Mouse (Mus musculus): Measurements from ENCODE around the gene Grk5. TPM values are rescaled to one million over a fixed set of nuclear protein-coding genes. Genes with fewer than 3 reads are reported as not detected.

The Grk5 gene
- polyA plus RNA-seq, 1 experiment from 2014 or later, result 2.3 TPM

DNA sequence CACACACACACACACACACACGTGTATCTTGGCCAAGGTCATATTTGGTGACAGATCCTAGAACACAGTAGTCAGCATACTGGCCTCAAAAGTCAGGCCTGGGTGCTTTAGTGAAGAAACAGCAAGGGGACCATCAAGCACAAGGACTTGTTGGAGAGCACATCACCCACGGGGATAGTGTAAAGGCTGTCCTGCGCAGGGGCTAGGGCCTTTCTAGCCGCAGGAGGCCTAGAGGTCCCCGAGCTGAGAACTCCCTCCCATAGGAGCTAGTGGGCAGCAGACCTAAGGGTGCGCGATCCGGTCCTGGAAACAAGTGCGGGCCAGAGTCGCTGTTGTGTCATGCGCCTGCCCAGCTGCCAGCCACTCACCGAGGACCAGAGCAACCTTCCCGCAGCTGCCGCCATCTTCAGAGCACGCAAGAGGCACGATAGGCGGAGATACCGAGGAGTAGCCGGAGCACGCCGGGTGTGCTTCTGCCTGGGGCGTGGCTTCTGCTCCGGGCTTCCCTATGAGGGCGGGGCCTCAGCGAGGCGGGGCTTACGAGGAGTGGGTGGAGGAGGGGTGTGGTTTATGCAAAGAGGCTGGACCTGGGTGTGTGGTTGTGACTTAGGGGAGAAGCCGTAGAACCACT, 15.4 kb upstream of the Grk5 start, which contains the start of gene Prdx3:
Prdx3 (minus strand) TSS at position 493 of the 631 bp plus-strand sequence.
- 0% methylated on average over 28 of the region's 28 CpGs for WGBS

DNA sequence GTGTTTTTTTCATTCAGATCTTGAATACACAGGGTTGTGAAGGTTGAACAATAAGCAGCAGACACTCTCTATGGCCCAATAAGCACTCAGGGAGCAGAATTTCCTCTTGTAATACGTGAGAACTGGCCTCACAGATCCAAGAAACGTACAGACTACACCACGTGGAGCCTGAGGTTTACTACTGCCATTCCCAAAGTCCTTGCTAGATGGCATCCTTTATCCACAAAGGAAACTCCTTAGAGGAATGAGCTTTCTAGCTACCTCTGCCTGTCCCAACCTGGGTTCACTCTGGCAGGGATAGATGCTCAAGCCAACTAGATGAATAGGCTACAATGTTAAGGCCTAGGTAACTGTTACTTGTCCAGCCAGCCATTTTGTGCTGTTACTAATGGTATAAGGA, 6.4 kb upstream of the Grk5 start:
- no peak overlapping the region for H3K9ac ChIP-seq (ENCODE audit: low read depth, low read length)
- H3K4me2 ChIP-seq (ENCODE audit: low read length), result no peak overlapping the region
- no peak overlapping the region for H3K4me3 ChIP-seq (ENCODE audit: low read depth, low read length)
- 0 out of 2 replicates have a peak, but pooled peaks have one; percentile 48 for ATAC-seq
- H3K4me1 ChIP-seq (ENCODE audit: control insufficient read depth, insufficient read depth, low read length), result no peaks in the 10 kb centered on the region
- no peaks in the 10 kb centered on the region for H3K9me3 ChIP-seq (replicated peaks; ENCODE audit: control insufficient read depth, low read length, poor library complexity, severe bottlenecking)
- 4% methylated on average over 3 of the region's 3 CpGs for WGBS
- no peaks in the 10 kb centered on the region for H3K36me3 ChIP-seq (ENCODE audit: control insufficient read depth, insufficient read depth, low read length)
- H3K27ac ChIP-seq (ENCODE audit: low read length), result no peak overlapping the region
- no peaks in the 10 kb centered on the region for H3K27me3 ChIP-seq (ENCODE audit: control insufficient read depth, insufficient read depth, low read depth, low read length)

More for the DNA sequence above, 15.4 kb upstream of the Grk5 start, which contains the start of gene Prdx3:
- peak within 1 kb of the TSS; percentile 78 for H3K9ac ChIP-seq (ENCODE audit: low read depth, low read length)
- H3K36me3 ChIP-seq (ENCODE audit: control insufficient read depth, insufficient read depth, low read length), result peaks cover 2% of the 10 kb centered on the region; the same call in 1 of the 2 replicates
- H3K9me3 ChIP-seq (replicated peaks; ENCODE audit: control insufficient read depth, low read length, poor library complexity, severe bottlenecking), result no peaks in the 10 kb centered on the region
- H3K4me3 ChIP-seq (ENCODE audit: low read depth, low read length), result peak within 1 kb of the TSS; percentile 54
- peak; percentile 98 for ATAC-seq
- no peaks in the 10 kb centered on the region for H3K27me3 ChIP-seq (ENCODE audit: control insufficient read depth, insufficient read depth, low read depth, low read length)
- peak within 1 kb of the TSS; percentile 70 for H3K4me2 ChIP-seq (ENCODE audit: low read length)
- H3K4me1 ChIP-seq (ENCODE audit: control insufficient read depth, insufficient read depth, low read length), result peaks cover 4% of the 10 kb centered on the region; the same call in 1 of the 2 replicates
- H3K27ac ChIP-seq (ENCODE audit: low read length), result peak within 1 kb of the TSS; percentile 80

- ATAC-seq, result no peak
- H3K4me2 ChIP-seq (ENCODE audit: low read length), result no peak overlapping the region
- H3K4me3 ChIP-seq (ENCODE audit: low read depth, low read length), result no peak overlapping the region
- H3K27ac ChIP-seq (ENCODE audit: low read length), result no peak overlapping the region
- 83% methylated on average over 2 of the region's 2 CpGs for WGBS
- H3K4me1 ChIP-seq (ENCODE audit: control insufficient read depth, insufficient read depth, low read length), result peaks cover 20% of the 10 kb centered on the region
- H3K27me3 ChIP-seq (ENCODE audit: control insufficient read depth, insufficient read depth, low read depth, low read length), result no peaks in the 10 kb centered on the region
- H3K9me3 ChIP-seq (replicated peaks; ENCODE audit: control insufficient read depth, low read length, poor library complexity, severe bottlenecking), result no peaks in the 10 kb centered on the region
- H3K9ac ChIP-seq (ENCODE audit: low read depth, low read length), result no peak overlapping the region
- H3K36me3 ChIP-seq (ENCODE audit: control insufficient read depth, insufficient read depth, low read length), result no peaks in the 10 kb centered on the region
These were observed 1.9 kb upstream of the Grk5 start for GRCm38 (mm10) chr19:60887637-60888036.

DNA sequence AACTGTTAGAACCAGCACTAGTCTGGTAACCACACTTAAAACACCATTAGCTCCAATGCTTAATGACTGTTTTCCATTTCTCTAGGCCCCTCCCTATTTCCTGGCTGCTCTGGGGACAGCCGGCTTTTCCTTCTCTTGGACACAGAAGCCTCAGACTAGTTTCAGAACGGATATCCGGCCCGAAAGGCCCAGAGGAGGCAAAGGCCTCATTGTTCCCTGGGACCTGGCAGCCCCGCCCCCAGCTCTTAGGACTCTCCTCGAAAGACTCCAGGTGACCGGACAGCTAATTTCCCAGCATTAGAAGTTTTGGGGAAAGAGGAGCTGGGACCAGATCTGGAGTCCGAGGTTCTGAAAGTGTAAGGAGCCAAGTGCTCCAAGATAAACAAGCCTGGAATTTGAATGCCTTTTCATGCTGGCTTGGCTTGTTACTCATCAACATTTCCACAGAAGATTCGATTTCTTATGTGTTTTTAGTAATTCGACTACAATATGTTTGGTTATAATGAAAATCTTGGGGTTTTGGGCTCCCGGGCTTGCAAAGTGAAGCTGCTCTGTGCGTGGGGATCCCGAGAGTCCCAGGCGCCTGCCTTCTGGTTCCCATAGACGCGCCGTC, 342 bp upstream of the Grk5 start:
- ATAC-seq, result no peak
- H3K9me3 ChIP-seq (replicated peaks; ENCODE audit: control insufficient read depth, low read length, poor library complexity, severe bottlenecking), result no peaks in the 10 kb centered on the region
- peak overlapping the region; percentile 72 for H3K4me2 ChIP-seq (ENCODE audit: low read length)
- peaks cover 20% of the 10 kb centered on the region for H3K4me1 ChIP-seq (ENCODE audit: control insufficient read depth, insufficient read depth, low read length)
- no peaks in the 10 kb centered on the region for H3K27me3 ChIP-seq (ENCODE audit: control insufficient read depth, insufficient read depth, low read depth, low read length)
- no peaks in the 10 kb centered on the region for H3K36me3 ChIP-seq (ENCODE audit: control insufficient read depth, insufficient read depth, low read length)
- peak overlapping the region; percentile 79 for H3K9ac ChIP-seq (ENCODE audit: low read depth, low read length)
- WGBS, result 4% methylated on average over 17 of the region's 17 CpGs
- H3K4me3 ChIP-seq (ENCODE audit: low read depth, low read length), result peak overlapping the region; percentile 82
- peak overlapping the region; percentile 93 for H3K27ac ChIP-seq (ENCODE audit: low read length)

DNA sequence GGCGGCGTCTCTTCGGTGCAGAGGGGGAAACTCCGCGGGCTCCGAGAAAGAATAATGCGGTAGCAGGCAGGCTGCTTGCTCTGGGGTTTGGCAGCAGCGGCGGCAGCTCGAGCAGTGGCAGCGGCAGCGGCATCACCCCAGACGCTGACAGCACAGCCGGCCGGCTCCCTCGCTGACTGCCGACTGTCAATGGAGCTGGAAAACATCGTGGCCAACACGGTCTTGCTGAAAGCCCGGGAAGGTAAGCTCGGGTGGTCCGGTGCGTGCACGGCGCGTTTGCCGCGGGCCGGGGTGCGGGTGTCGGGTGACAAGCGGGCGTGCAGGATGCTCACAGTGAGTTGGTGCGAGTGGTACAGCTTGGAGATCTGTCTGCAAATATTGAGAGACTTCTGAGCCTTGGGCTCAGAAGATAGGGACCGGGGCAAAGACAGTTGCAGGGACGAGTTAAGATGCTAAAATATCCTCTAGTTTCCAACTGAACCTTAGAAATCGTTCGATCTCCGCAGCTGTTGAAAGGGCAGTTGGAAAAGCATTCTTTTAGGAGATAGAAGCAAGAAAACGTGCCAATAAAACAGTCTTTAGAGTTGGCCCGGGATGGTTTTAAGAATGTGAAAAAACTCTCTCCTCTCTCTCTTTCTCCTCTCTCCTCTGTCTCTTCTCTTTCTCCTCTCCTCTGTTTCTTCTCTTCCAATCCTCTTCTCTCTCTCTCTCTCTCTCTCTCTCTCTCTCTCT, 1.0 kb downstream of the Grk5 start:
- Histone ChIP-seq H3K9ac (ENCODE audit: low read depth, low read length) (peak overlapping the region; percentile 79), H3K27me3 (ENCODE audit: control insufficient read depth, insufficient read depth, low read depth, low read length) (no peaks in the 10 kb centered on the region), H3K4me2 (ENCODE audit: low read length) (peak overlapping the region; percentile 72), H3K36me3 (ENCODE audit: control insufficient read depth, insufficient read depth, low read length) (no peaks in the 10 kb centered on the region), H3K4me1 (ENCODE audit: control insufficient read depth, insufficient read depth, low read length) (peaks cover 20% of the 10 kb centered on the region), H3K4me3 (ENCODE audit: low read depth, low read length) (peak overlapping the region; percentile 82), H3K27ac (ENCODE audit: low read length) (peak overlapping the region; percentile 93), H3K9me3 (replicated peaks; ENCODE audit: control insufficient read depth, low read length, poor library complexity, severe bottlenecking) (no peaks in the 10 kb centered on the region)
- peak; percentile 83 for ATAC-seq
- WGBS, result under 1% methylated on average over 41 of the region's 41 CpGs

DNA sequence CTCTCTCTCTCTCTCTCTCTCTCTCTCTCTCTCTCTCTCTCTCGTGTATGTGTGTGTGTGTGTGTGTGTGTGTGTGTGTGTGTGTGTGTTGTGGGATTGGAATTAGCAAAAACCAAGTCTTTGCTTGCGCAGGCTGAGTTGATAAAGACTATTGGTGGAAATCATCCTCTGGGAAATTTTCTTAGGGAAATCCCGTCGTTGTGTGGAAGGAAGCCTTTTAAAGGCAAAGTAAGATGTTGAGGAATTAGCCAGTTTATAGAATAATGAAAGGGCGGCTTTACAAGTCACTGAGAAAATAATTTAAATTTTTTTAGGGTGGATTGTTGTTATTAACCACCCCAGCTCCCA, 1.5 kb downstream of the Grk5 start:
- 3% methylated on average over 4 of the region's 5 CpGs for WGBS
- H3K4me2 ChIP-seq (ENCODE audit: low read length), result peak overlapping the region; percentile 72
- no peak for ATAC-seq
- no peaks in the 10 kb centered on the region for H3K27me3 ChIP-seq (ENCODE audit: control insufficient read depth, insufficient read depth, low read depth, low read length)
- H3K4me1 ChIP-seq (ENCODE audit: control insufficient read depth, insufficient read depth, low read length), result peaks cover 20% of the 10 kb centered on the region
- no peaks in the 10 kb centered on the region for H3K36me3 ChIP-seq (ENCODE audit: control insufficient read depth, insufficient read depth, low read length)
- H3K9me3 ChIP-seq (replicated peaks; ENCODE audit: control insufficient read depth, low read length, poor library complexity, severe bottlenecking), result no peaks in the 10 kb centered on the region
- H3K27ac ChIP-seq (ENCODE audit: low read length), result peak overlapping the region; percentile 42; the same call in 1 of the 2 replicates
- H3K9ac ChIP-seq (ENCODE audit: low read depth, low read length), result no peak overlapping the region
- peak overlapping the region; percentile 82 for H3K4me3 ChIP-seq (ENCODE audit: low read depth, low read length)

- Histone ChIP-seq H3K36me3 (ENCODE audit: control insufficient read depth, insufficient read depth, low read length) (no peaks in the 10 kb centered on the region), H3K4me3 (ENCODE audit: low read depth, low read length) (peak overlapping the region; percentile 82; the same call in 1 of the 2 replicates), H3K4me1 (ENCODE audit: control insufficient read depth, insufficient read depth, low read length) (peaks cover 20% of the 10 kb centered on the region), H3K9ac (ENCODE audit: low read depth, low read length) (peak overlapping the region; percentile 1; the same call in 1 of the 2 replicates), H3K9me3 (replicated peaks; ENCODE audit: control insufficient read depth, low read length, poor library complexity, severe bottlenecking) (no peaks in the 10 kb centered on the region), H3K27ac (ENCODE audit: low read length) (no peak overlapping the region), H3K4me2 (ENCODE audit: low read length) (peak overlapping the region; percentile 72), H3K27me3 (ENCODE audit: control insufficient read depth, insufficient read depth, low read depth, low read length) (no peaks in the 10 kb centered on the region)
- no peak for ATAC-seq
- 33% methylated on average over 1 of the region's 1 CpGs for WGBS
These were observed 2.5 kb downstream of the Grk5 start for GRCm38 (mm10) chr19:60891934-60892547.

DNA sequence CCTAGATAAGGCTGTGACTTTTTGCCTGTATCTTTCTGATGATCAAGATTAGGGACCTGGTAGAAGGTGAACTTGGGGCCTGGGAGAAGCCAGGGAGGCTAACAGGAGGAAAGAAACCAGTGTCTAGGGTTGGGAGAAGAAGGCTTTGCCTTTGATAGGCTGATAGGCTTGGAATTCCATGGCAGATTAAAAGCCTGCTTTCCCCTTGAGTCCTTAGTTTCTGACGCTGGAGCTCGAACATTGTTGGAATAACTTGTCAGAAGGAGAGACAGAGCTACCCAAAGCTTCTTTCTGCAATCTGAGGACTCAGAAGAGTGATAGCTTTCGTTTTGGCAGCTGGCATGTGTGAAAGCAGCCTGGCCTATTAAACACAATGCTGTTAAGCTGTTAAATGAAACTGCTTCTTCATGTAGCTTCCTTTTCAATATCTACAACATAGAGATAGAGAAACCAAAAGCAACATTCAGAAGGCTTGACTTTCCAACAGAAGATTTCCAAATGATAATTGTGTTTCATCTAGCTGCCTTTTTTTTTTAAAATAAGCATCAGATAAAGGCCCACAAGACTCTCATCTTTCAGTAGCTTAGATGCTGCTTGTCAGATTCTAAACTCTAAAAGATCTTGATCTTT, 5.8 kb downstream of the Grk5 start:
- WGBS, result 21% methylated on average over 3 of the region's 3 CpGs
- no peak overlapping the region for H3K4me3 ChIP-seq (ENCODE audit: low read depth, low read length)
- H3K9me3 ChIP-seq (replicated peaks; ENCODE audit: control insufficient read depth, low read length, poor library complexity, severe bottlenecking), result no peaks in the 10 kb centered on the region
- no peak overlapping the region for H3K9ac ChIP-seq (ENCODE audit: low read depth, low read length)
- H3K36me3 ChIP-seq (ENCODE audit: control insufficient read depth, insufficient read depth, low read length), result no peaks in the 10 kb centered on the region
- no peak overlapping the region for H3K27ac ChIP-seq (ENCODE audit: low read length)
- H3K4me1 ChIP-seq (ENCODE audit: control insufficient read depth, insufficient read depth, low read length), result peaks cover 15% of the 10 kb centered on the region
- no peak for ATAC-seq
- H3K4me2 ChIP-seq (ENCODE audit: low read length), result no peak overlapping the region
- no peaks in the 10 kb centered on the region for H3K27me3 ChIP-seq (ENCODE audit: control insufficient read depth, insufficient read depth, low read depth, low read length)
